Mouse (Mus musculus) kidney, embryonic 16.5 days (tissue): ENCODE data around the gene Itga10. TPM values are rescaled to one million over a fixed set of nuclear protein-coding genes. Genes with fewer than 3 reads are reported as not detected.

Source experiments
- ATAC-seq: fragments of 200-750 bp; cut with Nextera tagmentation; 2 replicates; pipeline ENCODE4 v1.8.0; 2017; ENCODE audit warnings: moderate TSS enrichment; ENCODE audit not compliant: low FRiP score, low TSS enrichment
- H3K27ac ChIP-seq: fragments of 300-500 bp; sonication (generic); 2 replicates; pipeline ENCODE4 v1.5.1; 2014; ENCODE audit warnings: low read length
- H3K27me3 ChIP-seq: fragments of 300-500 bp; sonication (generic); 2 replicates; pipeline ENCODE4 v1.6.1; 2014; ENCODE audit warnings: low read length, control low read depth, mixed read lengths; ENCODE audit not compliant: insufficient read depth
- H3K36me3 ChIP-seq: fragments of 300-500 bp; sonication (generic); 2 replicates; pipeline ENCODE4 v1.6.1; 2014; ENCODE audit warnings: low read length, control low read depth, mixed read lengths; ENCODE audit not compliant: insufficient read depth
- H3K4me1 ChIP-seq: fragments of 300-500 bp; sonication (generic); 2 replicates; pipeline ENCODE4 v1.6.1; 2014; ENCODE audit warnings: low read length, control low read depth, mixed read lengths; ENCODE audit not compliant: insufficient read depth
- H3K4me2 ChIP-seq: fragments of 300-500 bp; sonication (generic); replicated peaks from 2 replicates; pipeline ENCODE4 v1.6.1; 2014; ENCODE audit warnings: low read depth, low read length
- H3K4me3 ChIP-seq: fragments of 300-500 bp; sonication (generic); 2 replicates; pipeline ENCODE4 v1.5.1; 2014; ENCODE audit warnings: mild to moderate bottlenecking, low read length
- H3K9ac ChIP-seq: fragments of 300-500 bp; sonication (generic); replicated peaks from 2 replicates; pipeline ENCODE4 v1.6.1; 2014; ENCODE audit warnings: low read length
- H3K9me3 ChIP-seq: fragments of 300-500 bp; sonication (generic); 2 replicates; pipeline ENCODE4 v1.6.1; 2016; ENCODE audit warnings: low read length, control low read depth
- WGBS: fragments of 180-500 bp; shearing (Covaris S2); extraction: QIAGEN DNeasy Blood & Tissue Kit; methylation state at CpG from one replicate; pipeline ENCODE4 v1.1.7; 2014; 5-methylcytosine and 5-hydroxymethylcytosine counted together
- polyA plus RNA-seq: library from polyadenylated mRNA; unstranded; fragments of >200 nt; fragmentation: Nextera tagmentation; extraction: Ambion mirVana; gene quantifications from 2 replicates; pipeline ENCODE4 v1.2.1, GENCODE M21; 2015

The Itga10 gene
- polyA plus RNA-seq, 1 experiment from 2014 or later, result 0.85 TPM

GRCm38 (mm10) chr3:96706217-96706616 lies 60.8 kb downstream of the Itga10 start:
- H3K27me3 ChIP-seq, result no peaks in the 10 kb centered on the region
- H3K9me3 ChIP-seq, result no peaks in the 10 kb centered on the region
- H3K4me2 ChIP-seq, result no peak overlapping the region
- H3K27ac ChIP-seq, result no peak overlapping the region
- peaks cover 49% of the 10 kb centered on the region for H3K36me3 ChIP-seq
- no peak overlapping the region for H3K9ac ChIP-seq
- no peak for ATAC-seq
- H3K4me3 ChIP-seq, result no peak overlapping the region
- 91% methylated on average over 11 of the region's 11 CpGs for WGBS
- H3K4me1 ChIP-seq, result peaks cover 5% of the 10 kb centered on the region; the same call in 1 of the 2 replicates

DNA sequence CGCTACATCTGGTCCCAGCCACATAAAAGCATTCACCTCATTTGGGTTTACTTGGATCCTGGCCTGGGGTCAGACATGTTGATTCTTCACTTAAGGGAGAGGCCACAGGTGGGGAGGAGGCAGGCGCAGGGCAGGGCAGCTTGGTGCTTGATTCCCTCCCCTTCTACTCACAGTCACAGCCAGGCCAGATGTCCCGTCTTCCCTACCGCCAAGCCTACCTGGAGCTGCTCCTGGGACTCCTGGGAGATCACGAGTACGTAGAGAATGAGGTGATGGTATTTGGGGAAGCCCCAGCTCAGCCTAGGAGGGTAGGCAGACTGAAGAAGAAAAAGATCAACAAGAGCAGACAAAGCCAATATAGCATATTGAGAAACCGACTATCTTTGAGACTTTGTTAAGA lies 61.6 kb downstream of the Itga10 start:
- ATAC-seq, result no peak
- 75% methylated on average over 7 of the region's 7 CpGs for WGBS
- peaks cover 5% of the 10 kb centered on the region; the same call in 1 of the 2 replicates for H3K4me1 ChIP-seq
- no peaks in the 10 kb centered on the region for H3K27me3 ChIP-seq
- H3K36me3 ChIP-seq, result peaks cover 48% of the 10 kb centered on the region
- no peaks in the 10 kb centered on the region for H3K9me3 ChIP-seq
- H3K9ac ChIP-seq, result no peak overlapping the region
- H3K27ac ChIP-seq, result no peak overlapping the region
- no peak overlapping the region for H3K4me2 ChIP-seq
- no peak overlapping the region for H3K4me3 ChIP-seq

- Histone ChIP-seq H3K4me3 (peak within 1 kb of the TSS; percentile 59), H3K27ac (no peak within 1 kb of the TSS), H3K36me3 (peaks cover 48% of the 10 kb centered on the region), H3K27me3 (no peaks in the 10 kb centered on the region), H3K9ac (peak within 1 kb of the TSS; percentile 80), H3K4me2 (peak within 1 kb of the TSS; percentile 96), H3K4me1 (peaks cover 5% of the 10 kb centered on the region; the same call in 1 of the 2 replicates), H3K9me3 (no peaks in the 10 kb centered on the region)
- ATAC-seq, result peak; percentile 89
- WGBS, result 4% methylated on average over 42 of the region's 42 CpGs
Observed at GRCm38 (mm10) chr3:96707903-96708683, 62.7 kb downstream of the Itga10 start, which contains the start of gene Nudt17. Gene Nudt17, minus strand, starts transcription at chr3:96708562.

- Histone ChIP-seq H3K9ac (no peak overlapping the region), H3K27ac (no peak overlapping the region), H3K9me3 (no peaks in the 10 kb centered on the region), H3K27me3 (no peaks in the 10 kb centered on the region), H3K36me3 (peaks cover 47% of the 10 kb centered on the region), H3K4me3 (no peak overlapping the region), H3K4me1 (peaks cover 5% of the 10 kb centered on the region; the same call in 1 of the 2 replicates), H3K4me2 (peak overlapping the region; percentile 96)
- ATAC-seq, result no peak
- WGBS, result 39% methylated on average over 2 of the region's 2 CpGs
Observed at GRCm38 (mm10) chr3:96708684-96709064, 63.3 kb downstream of the Itga10 start.

Other genes with a start within 250 kb of the Itga10 start
- 0.25 TPM in 1 of 2 replicates, not detected in the other for gene BC107364, start 193.3 kb upstream of the Itga10 start, polyA plus RNA-seq
- gene Hfe2, start 120.4 kb upstream of the Itga10 start, polyA plus RNA-seq, result 0.37 and 0.69 TPM in 2 replicates
- 191 and 197 TPM in 2 replicates for gene Txnip, start 87.6 kb upstream of the Itga10 start, polyA plus RNA-seq
- gene Gm16253, start 68.6 kb upstream of the Itga10 start, polyA plus RNA-seq, result 1.3 TPM in 2 replicates
- 32.1 and 35.8 TPM in 2 replicates for gene Polr3gl, start 51.4 kb upstream of the Itga10 start, polyA plus RNA-seq
- 2.2 and 2.3 TPM in 2 replicates for gene Ankrd34a, start 48.9 kb upstream of the Itga10 start, polyA plus RNA-seq
- 6.9 and 7.1 TPM in 2 replicates for gene Lix1l, start 44.4 kb upstream of the Itga10 start, polyA plus RNA-seq
- gene Rbm8a, start 15.7 kb upstream of the Itga10 start, polyA plus RNA-seq, result 129 and 156 TPM in 2 replicates
- gene Pex11b, start 10.2 kb upstream of the Itga10 start, polyA plus RNA-seq, result 56.4 and 60.6 TPM in 2 replicates
- 0.05 and 0.21 TPM in 2 replicates for gene Gm42957, start 10.1 kb upstream of the Itga10 start, polyA plus RNA-seq
- gene Ankrd35, start 24.5 kb downstream of the Itga10 start, polyA plus RNA-seq, result 1.2 and 1.6 TPM in 2 replicates
- 62.1 and 72.3 TPM in 2 replicates for gene Pias3, start 50.8 kb downstream of the Itga10 start, polyA plus RNA-seq
- gene Nudt17, start 63.0 kb downstream of the Itga10 start, polyA plus RNA-seq, result 12.0 and 12.2 TPM in 2 replicates
- 44.5 and 45.3 TPM in 2 replicates for gene Polr3c, start 82.0 kb downstream of the Itga10 start, polyA plus RNA-seq
- gene Rnf115, start 82.1 kb downstream of the Itga10 start, polyA plus RNA-seq, result 56.6 and 57.3 TPM in 2 replicates
- gene Pdzk1, start 183.7 kb downstream of the Itga10 start, polyA plus RNA-seq, result 224 and 245 TPM in 2 replicates
- gene Cd160, start 183.8 kb downstream of the Itga10 start, polyA plus RNA-seq, result 0.12 TPM in 1 of 2 replicates, not detected in the other